Mouse (Mus musculus): ENCODE results near the gene Slc35d1.
"Not testable (repeated sequence)": the region's sequence is repeated elsewhere in the genome, so short reads cannot be mapped to it uniquely, and the experiment has no call there.

The Slc35d1 gene

GRCm38 (mm10) chr4:103188786-103189640, 26.0 kb downstream of the Slc35d1 start:
- no peak for DNase-seq (ENCODE audit: low spot score in 2 of 2)

GRCm38 (mm10) chr4:103180300-103180888, 34.6 kb downstream of the Slc35d1 start:
- DNase-seq (ENCODE audit: low spot score in 2 of 2): no peak

- DNase-seq (ENCODE audit: low spot score in 2 of 2): no peak
Measured at GRCm38 (mm10) chr4:103179581-103179980, 35.4 kb downstream of the Slc35d1 start.

GRCm38 (mm10) chr4:103178635-103179318, 36.2 kb downstream of the Slc35d1 start:
- DNase-seq (ENCODE audit: low spot score in 2 of 2): no peak

GRCm38 (mm10) chr4:103177681-103178080, 37.3 kb downstream of the Slc35d1 start:
- no peak for DNase-seq (ENCODE audit: low spot score in 2 of 2)

GRCm38 (mm10) chr4:103174001-103174400, 41.0 kb downstream of the Slc35d1 start:
- no peak for DNase-seq (ENCODE audit: low spot score in 2 of 2)

GRCm38 (mm10) chr4:103173507-103173906, 41.5 kb downstream of the Slc35d1 start:
- DNase-seq (ENCODE audit: low spot score in 2 of 2): no peak

GRCm38 (mm10) chr4:103171256-103171655, 43.7 kb downstream of the Slc35d1 start:
- no peak for DNase-seq (ENCODE audit: low spot score in 2 of 2)

- not testable (repeated sequence) for DNase-seq (ENCODE audit: low spot score in 2 of 2)
Measured at GRCm38 (mm10) chr4:103166198-103166597, 48.8 kb downstream of the Slc35d1 start.

- DNase-seq (ENCODE audit: low spot score in 2 of 2): no peak
Measured at GRCm38 (mm10) chr4:103158781-103159180, 56.2 kb downstream of the Slc35d1 start.

- DNase-seq (ENCODE audit: low spot score in 2 of 2): no peak
Measured at GRCm38 (mm10) chr4:103151946-103152345, 63.0 kb downstream of the Slc35d1 start.

- DNase-seq (ENCODE audit: low spot score in 2 of 2): peak; percentile 23 to 63
Measured at GRCm38 (mm10) chr4:103146339-103146738, 68.6 kb downstream of the Slc35d1 start.

GRCm38 (mm10) chr4:103136946-103137345, 78.0 kb downstream of the Slc35d1 start:
- no peak for DNase-seq (ENCODE audit: low spot score in 2 of 2)

- no peak for DNase-seq (ENCODE audit: low spot score in 2 of 2)
Measured at GRCm38 (mm10) chr4:103126533-103126932, 88.4 kb downstream of the Slc35d1 start.

GRCm38 (mm10) chr4:103123606-103124005, 91.4 kb downstream of the Slc35d1 start:
- no peak for DNase-seq (ENCODE audit: low spot score in 2 of 2)

- DNase-seq (ENCODE audit: low spot score in 2 of 2): no peak
Measured at GRCm38 (mm10) chr4:103123086-103123485, 91.9 kb downstream of the Slc35d1 start.

- DNase-seq (ENCODE audit: low spot score in 2 of 2): no peak
Measured at GRCm38 (mm10) chr4:103120874-103121389, 94.0 kb downstream of the Slc35d1 start.

All from frontal cortex, postnatal 10 days (tissue).